Mouse (Mus musculus) liver, embryonic 14.5 days (tissue): Measurements from ENCODE around the gene Sept11.

ENCODE experiments used
- CTCF ChIP-seq: IDR thresholded peaks from 2 replicates; pipeline ENCODE4 v1.5.1; 2016; ENCODE audit warnings: antibody characterized with exemption, low read depth, control low read depth
- EP300 ChIP-seq: IDR thresholded peaks from 2 replicates; pipeline ENCODE4 v1.6.1; 2016; ENCODE audit warnings: antibody characterized with exemption, low read depth

- TF ChIP-seq CTCF (no peak), EP300 (no peak)
Measured at GRCm38 (mm10) chr5:93178616-93179015, 85.4 kb downstream of the Sept11 start.
